Mouse (Mus musculus) intestine, embryonic 14.5 days (tissue): ENCODE measurements around the gene Slc8a3. TPM values are rescaled to one million over a fixed set of nuclear protein-coding genes. Genes with fewer than 3 reads are reported as not detected.

Source experiments
- ATAC-seq: fragments of 200-750 bp; cut with Nextera tagmentation; replicated peaks from 2 replicates; pipeline ENCODE4 v1.8.0; 2017; ENCODE audit warnings: low read depth, moderate number of reproducible peaks, moderate TSS enrichment, moderate library complexity; ENCODE audit not compliant: low FRiP score, low TSS enrichment
- DNase-seq: peaks from one replicate; pipeline ENCODE4 v3.0.0-alpha.2; 2018; ENCODE audit warnings: low spot score
- H3K27ac ChIP-seq: fragments of 300-500 bp; sonication (generic); 2 replicates; pipeline ENCODE4 v1.5.1; 2014; ENCODE audit warnings: low read depth, mild to moderate bottlenecking, control low read depth
- H3K27me3 ChIP-seq: fragments of 300-500 bp; sonication (generic); replicated peaks from 2 replicates; pipeline ENCODE4 v1.6.1; 2014; ENCODE audit warnings: low read length, control low read depth; ENCODE audit not compliant: control insufficient read depth, insufficient read depth
- H3K36me3 ChIP-seq: fragments of 300-500 bp; sonication (generic); 2 replicates; pipeline ENCODE4 v1.6.1; 2014; ENCODE audit warnings: low read length, control low read depth; ENCODE audit not compliant: control insufficient read depth, insufficient read depth
- H3K4me1 ChIP-seq: fragments of 300-500 bp; sonication (generic); replicated peaks from 2 replicates; pipeline ENCODE4 v1.6.1; 2014; ENCODE audit warnings: low read length, control low read depth, mixed read lengths; ENCODE audit not compliant: control insufficient read depth, insufficient read depth
- H3K4me2 ChIP-seq: fragments of 300-500 bp; sonication (generic); 2 replicates; pipeline ENCODE4 v1.6.1; 2014; ENCODE audit warnings: low read length
- H3K4me3 ChIP-seq: fragments of 300-500 bp; sonication (generic); 2 replicates; pipeline ENCODE4 v1.5.1; 2014; ENCODE audit warnings: low read depth, low read length, control low read depth, mixed read lengths
- H3K9ac ChIP-seq: fragments of 300-500 bp; sonication (generic); 2 replicates; pipeline ENCODE4 v1.6.1; 2014; ENCODE audit warnings: mild to moderate bottlenecking, low read length
- H3K9me3 ChIP-seq: fragments of 300-500 bp; sonication (generic); 2 replicates; pipeline ENCODE4 v1.6.1; 2016; ENCODE audit warnings: low read length, control low read depth; ENCODE audit not compliant: control insufficient read depth
- WGBS: fragments of 180-500 bp; shearing (Covaris S2); extraction: QIAGEN DNeasy Blood & Tissue Kit; methylation state at CpG from one replicate; pipeline ENCODE4 v1.1.7; 2014; 5-methylcytosine and 5-hydroxymethylcytosine counted together
- polyA plus RNA-seq: library from polyadenylated mRNA; unstranded; fragments of >200 nt; fragmentation: Nextera tagmentation; extraction: Ambion mirVana; gene quantifications from 2 replicates; pipeline ENCODE4 v1.2.1, GENCODE M21; 2014

Gene Slc8a3
- polyA plus RNA-seq, 1 experiment from 2014 or later, result 0.55 TPM

DNA sequence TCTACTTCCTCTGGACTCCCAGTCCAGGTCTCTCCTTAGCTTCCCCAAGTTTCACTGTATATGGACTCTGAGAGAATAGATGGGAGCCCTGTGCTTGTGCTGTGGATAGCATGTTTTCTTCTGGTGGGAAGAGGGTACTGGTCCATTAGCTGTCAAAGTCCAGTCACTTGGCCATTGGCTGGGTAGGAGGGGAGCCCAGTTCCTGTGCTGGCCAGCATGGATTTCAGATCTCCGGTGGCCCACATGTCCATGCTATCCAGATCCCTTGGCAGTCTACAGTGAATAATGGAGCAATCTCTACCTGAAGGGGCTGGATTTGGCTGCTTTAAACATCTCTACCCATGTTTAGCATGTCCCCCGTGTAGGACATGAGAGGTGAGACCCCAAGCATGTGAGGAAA, 148.0 kb downstream of the Slc8a3 start:
- ATAC-seq, result no peak

DNA sequence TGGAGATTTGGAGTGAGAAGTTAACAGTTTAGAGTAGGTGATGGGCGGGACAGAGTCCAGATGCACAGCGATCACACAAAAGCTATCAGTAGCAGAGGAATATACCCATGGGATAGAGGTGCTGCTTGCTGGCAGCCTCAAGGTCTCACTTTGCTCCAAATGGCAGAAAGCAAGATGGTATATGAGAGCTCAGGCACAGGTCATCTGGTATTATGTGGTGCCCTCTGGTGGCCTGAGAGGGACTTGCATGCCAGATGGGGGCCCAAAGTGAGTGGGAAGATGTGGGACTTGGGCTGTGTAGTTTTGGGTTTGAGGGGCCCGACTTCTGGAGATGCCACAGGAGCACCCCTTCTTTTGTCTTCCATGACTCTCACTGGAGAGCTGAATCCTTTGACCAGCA, 150.9 kb downstream of the Slc8a3 start:
- ATAC-seq, result 0 out of 2 replicates have a peak, but pooled peaks have one; percentile 55
- DNase-seq, result peak; percentile 89
- Histone ChIP-seq H3K9ac (no peak overlapping the region), H3K27me3 (no peaks in the 10 kb centered on the region), H3K9me3 (no peaks in the 10 kb centered on the region), H3K4me1 (no peaks in the 10 kb centered on the region), H3K4me2 (no peak overlapping the region), H3K27ac (no peak overlapping the region), H3K36me3 (no peaks in the 10 kb centered on the region), H3K4me3 (no peak overlapping the region)
- WGBS, result 69% methylated on average over 3 of the region's 3 CpGs

More for the DNA sequence above, 148.0 kb downstream of the Slc8a3 start:
- Histone ChIP-seq H3K4me2 (no peak overlapping the region), H3K9ac (no peak overlapping the region), H3K27me3 (no peaks in the 10 kb centered on the region), H3K27ac (no peak overlapping the region), H3K4me1 (no peaks in the 10 kb centered on the region), H3K36me3 (no peaks in the 10 kb centered on the region), H3K4me3 (no peak overlapping the region), H3K9me3 (no peaks in the 10 kb centered on the region)
- WGBS, result 82% methylated on average over 2 of the region's 2 CpGs
- no peak for DNase-seq

DNA sequence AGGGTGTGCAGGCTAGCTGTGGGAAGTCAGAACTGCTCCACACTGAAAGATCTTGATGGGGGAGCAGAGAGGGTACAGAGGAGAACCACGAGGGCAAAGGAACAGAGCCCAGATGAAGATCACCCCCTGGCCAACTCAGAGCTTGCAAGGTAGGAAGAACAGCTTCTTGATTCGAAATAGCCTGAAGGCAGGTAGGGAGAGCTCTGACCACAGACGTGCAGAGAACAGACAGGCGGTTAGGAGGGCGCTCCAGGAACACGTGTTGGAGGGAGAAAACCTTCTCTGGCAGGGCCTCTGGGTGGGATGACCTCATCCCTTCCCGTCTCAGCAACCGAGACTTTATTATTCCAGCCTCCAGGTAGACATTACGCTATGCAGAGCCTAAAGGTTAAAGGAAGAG, 157.7 kb downstream of the Slc8a3 start:
- DNase-seq (no peak), ATAC-seq (no peak)
- H3K4me3 ChIP-seq, result no peak overlapping the region
- no peaks in the 10 kb centered on the region for H3K9me3 ChIP-seq
- no peaks in the 10 kb centered on the region for H3K27me3 ChIP-seq
- no peak overlapping the region for H3K9ac ChIP-seq
- peaks cover 3% of the 10 kb centered on the region for H3K4me1 ChIP-seq
- H3K4me2 ChIP-seq, result no peak overlapping the region
- no peaks in the 10 kb centered on the region for H3K36me3 ChIP-seq
- 34% methylated on average over 9 of the region's 9 CpGs for WGBS
- no peak overlapping the region for H3K27ac ChIP-seq

DNA sequence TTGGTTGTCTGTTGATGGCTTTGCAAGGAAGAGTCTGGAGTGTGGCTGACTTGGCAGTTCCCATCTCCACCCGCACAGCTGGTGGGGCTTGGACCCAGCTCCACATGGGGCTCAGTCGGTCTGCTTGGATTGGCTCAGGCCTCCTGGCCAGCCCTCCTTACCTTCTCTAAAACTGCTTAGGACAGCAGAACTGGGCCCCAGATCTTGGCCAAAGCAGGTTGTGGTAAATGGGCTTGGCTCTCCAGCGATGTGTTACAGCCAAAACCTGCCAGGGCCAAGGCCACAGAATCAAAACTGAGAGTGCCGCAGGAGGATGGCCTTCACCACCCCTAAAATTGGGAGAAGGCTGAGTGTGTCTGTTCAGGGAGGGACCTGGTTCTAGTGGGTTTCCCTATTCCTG, 159.1 kb downstream of the Slc8a3 start:
- H3K9me3 ChIP-seq, result no peaks in the 10 kb centered on the region
- no peaks in the 10 kb centered on the region for H3K36me3 ChIP-seq
- no peak overlapping the region for H3K27ac ChIP-seq
- ATAC-seq (no peak), DNase-seq (no peak)
- no peak overlapping the region for H3K4me2 ChIP-seq
- WGBS, result 88% methylated on average over 4 of the region's 4 CpGs
- no peaks in the 10 kb centered on the region for H3K27me3 ChIP-seq
- H3K9ac ChIP-seq, result no peak overlapping the region
- H3K4me1 ChIP-seq, result peaks cover 3% of the 10 kb centered on the region
- H3K4me3 ChIP-seq, result no peak overlapping the region

DNA sequence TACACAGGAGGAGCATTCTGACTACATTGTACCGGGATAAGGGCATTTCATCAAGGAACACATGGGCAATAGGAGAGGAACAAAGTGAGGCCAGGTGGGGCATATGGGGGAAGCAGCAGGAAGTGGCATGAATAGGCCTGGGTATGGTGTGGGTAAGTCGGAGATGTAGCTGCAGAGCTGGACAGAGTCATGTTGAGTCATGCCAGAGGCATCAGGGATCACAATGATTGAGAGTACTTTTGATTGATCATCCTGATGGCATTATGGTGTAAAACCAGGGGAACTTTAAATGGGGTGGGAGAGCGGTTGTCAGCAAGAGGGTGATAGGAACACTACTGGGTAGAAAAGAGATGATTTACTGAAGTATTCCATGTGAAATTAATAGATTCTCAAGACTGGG, 160.0 kb downstream of the Slc8a3 start:
- H3K4me3 ChIP-seq, result no peak overlapping the region
- peaks cover 3% of the 10 kb centered on the region for H3K4me1 ChIP-seq
- DNase-seq (no peak), ATAC-seq (no peak)
- no peaks in the 10 kb centered on the region for H3K36me3 ChIP-seq
- no peak overlapping the region for H3K27ac ChIP-seq
- H3K4me2 ChIP-seq, result no peak overlapping the region
- H3K9me3 ChIP-seq, result no peaks in the 10 kb centered on the region
- no peaks in the 10 kb centered on the region for H3K27me3 ChIP-seq
- WGBS, result 79% methylated on average over 3 of the region's 3 CpGs
- H3K9ac ChIP-seq, result no peak overlapping the region

DNA sequence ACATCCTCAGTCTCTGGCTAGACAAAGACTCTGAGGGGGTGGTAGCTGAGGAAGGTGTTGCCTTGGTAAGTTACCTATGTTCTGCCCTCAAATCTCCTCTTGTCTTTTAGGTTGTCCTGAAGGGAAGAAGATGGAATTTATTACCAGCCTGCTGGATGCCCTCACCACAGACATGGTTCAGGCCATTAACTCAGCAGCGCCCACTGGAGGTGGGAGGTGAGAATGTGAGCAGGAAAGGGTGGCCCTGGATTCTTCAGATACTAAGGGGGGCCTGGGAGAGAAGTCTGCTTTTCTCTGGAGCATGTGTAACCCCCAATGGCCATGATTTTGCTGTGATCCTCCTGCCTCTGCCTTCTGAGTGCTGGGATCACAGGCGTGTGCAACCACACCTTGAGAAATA, 162.9 kb downstream of the Slc8a3 start:
- DNase-seq (no peak), ATAC-seq (no peak)
- Histone ChIP-seq H3K4me3 (no peak overlapping the region), H3K27me3 (no peaks in the 10 kb centered on the region), H3K27ac (no peak overlapping the region), H3K36me3 (no peaks in the 10 kb centered on the region), H3K9me3 (no peaks in the 10 kb centered on the region), H3K4me2 (no peak overlapping the region), H3K4me1 (peaks cover 7% of the 10 kb centered on the region), H3K9ac (no peak overlapping the region)
- 90% methylated on average over 2 of the region's 2 CpGs for WGBS

DNA sequence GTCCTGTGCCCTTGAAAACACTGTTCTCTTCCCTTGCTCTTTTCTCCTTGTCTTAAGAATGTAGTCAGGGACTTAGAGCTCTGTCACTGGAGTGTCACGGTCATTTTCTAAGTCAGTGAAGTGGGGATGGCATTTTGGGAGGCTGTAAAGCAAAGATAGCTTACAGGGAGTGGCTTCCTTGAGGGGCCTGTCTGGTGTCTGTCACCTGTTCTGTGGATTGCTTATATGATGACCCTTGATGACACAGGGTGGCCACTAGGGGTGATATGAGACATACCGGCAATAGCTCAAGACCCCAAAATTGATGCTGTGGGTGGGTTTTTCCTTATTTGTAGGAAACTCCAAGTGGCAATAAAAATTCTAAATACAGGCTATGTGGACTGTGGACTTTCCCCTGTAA, 164.5 kb downstream of the Slc8a3 start:
- Histone ChIP-seq H3K9me3 (no peaks in the 10 kb centered on the region), H3K4me3 (no peak overlapping the region), H3K9ac (no peak overlapping the region), H3K4me2 (no peak overlapping the region), H3K27me3 (no peaks in the 10 kb centered on the region), H3K27ac (no peak overlapping the region), H3K36me3 (no peaks in the 10 kb centered on the region), H3K4me1 (peaks cover 7% of the 10 kb centered on the region)
- DNase-seq, result no peak
- 79% methylated on average over 2 of the region's 2 CpGs for WGBS
- no peak for ATAC-seq

DNA sequence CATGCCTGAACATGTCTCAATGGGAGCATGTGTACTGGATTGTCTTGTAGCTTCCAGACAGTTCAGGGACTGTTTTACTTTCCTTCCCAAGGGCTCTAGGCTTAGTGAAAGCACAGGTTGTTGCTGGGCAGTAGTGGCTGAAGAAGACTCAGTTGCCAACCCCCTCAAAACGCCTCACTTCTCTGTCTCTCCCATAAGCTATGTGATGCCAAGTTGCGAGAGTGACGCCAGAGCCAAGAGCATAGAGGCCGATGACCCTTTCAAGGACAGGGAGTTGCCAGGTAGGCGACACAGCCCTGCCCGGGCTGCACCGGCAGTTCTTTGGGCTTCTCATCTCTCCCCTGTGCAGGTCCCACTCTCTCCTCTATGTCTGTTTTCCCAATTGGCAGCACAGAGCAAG, 164.9 kb downstream of the Slc8a3 start:
- no peaks in the 10 kb centered on the region for H3K27me3 ChIP-seq
- 92% methylated on average over 7 of the region's 7 CpGs for WGBS
- ATAC-seq, result no peak

DNA sequence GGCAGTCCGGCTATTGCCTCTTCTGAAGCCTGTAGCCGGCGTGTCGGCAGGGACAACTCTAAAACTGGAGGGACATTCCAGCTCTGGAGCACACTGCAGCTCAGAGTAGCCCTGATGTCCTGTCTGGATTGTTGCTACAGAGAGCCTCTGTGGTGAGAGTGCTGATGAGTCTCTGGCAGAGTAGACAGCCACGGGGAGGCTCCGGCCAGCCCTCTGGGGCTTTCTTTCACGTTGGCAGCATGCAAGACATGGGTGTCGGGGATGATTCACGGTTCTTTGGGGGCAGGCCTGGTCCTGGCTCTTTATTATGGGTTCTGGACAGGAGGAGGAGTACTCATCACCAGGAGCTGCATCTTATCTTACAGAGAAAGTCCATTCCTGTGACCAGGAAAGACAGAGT, 165.8 kb downstream of the Slc8a3 start:
- H3K4me2 ChIP-seq, result no peak overlapping the region
- peaks cover 7% of the 10 kb centered on the region for H3K4me1 ChIP-seq
- H3K9me3 ChIP-seq, result no peaks in the 10 kb centered on the region
- no peaks in the 10 kb centered on the region for H3K27me3 ChIP-seq
- no peak overlapping the region for H3K27ac ChIP-seq
- WGBS, result 60% methylated on average over 9 of the region's 9 CpGs
- H3K9ac ChIP-seq, result no peak overlapping the region
- no peaks in the 10 kb centered on the region for H3K36me3 ChIP-seq
- DNase-seq (no peak), ATAC-seq (no peak)
- no peak overlapping the region for H3K4me3 ChIP-seq

More for the DNA sequence above, 164.9 kb downstream of the Slc8a3 start:
- no peak for DNase-seq
- peaks cover 7% of the 10 kb centered on the region for H3K4me1 ChIP-seq
- H3K4me2 ChIP-seq, result no peak overlapping the region
- H3K9ac ChIP-seq, result no peak overlapping the region
- no peak overlapping the region for H3K4me3 ChIP-seq
- no peaks in the 10 kb centered on the region for H3K9me3 ChIP-seq
- H3K27ac ChIP-seq, result no peak overlapping the region
- H3K36me3 ChIP-seq, result no peaks in the 10 kb centered on the region
